Mouse (Mus musculus): Measurements from ENCODE around the gene Bmpr1a.

DNA sequence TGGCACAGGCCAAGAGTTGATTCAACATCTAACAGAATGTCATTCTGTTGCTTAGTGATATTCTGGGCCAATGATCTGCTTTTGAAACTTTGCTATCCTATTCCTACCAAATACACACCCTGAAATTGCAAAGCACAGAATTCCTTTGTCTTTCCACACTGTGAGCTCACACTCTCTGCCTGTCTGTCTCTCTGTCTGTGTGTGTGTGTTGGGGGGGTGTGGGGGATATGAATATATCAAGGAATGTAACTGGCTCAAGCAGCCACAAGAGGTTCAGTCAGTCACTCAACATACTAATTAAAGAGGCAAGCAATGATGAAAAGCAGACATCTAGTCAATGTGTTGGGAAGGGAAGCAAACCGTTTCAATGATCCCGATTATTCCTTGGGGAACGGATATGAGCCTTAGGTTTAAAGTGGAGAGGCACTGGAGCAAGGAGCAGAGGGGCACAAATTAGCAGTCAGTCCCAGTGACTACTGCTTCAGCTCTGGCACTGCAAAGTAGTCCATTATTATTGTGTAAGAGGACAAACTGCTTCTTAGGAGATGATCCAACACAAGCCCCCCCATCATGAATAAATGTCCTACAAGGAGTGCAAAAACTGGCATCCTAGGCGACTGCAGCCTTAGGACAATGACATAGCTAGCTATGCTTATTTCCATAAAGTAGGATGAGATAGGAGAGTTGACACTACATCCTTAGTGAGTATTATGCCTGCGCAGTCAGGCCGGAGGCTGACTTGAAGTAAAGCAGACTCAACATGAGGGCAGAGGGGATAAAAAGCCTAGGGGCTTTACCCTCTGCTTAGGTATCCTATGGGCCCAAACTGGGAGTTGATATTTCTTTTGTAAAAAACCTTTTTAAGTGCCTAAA is 19.4 kb downstream of the Bmpr1a start:
- TF ChIP-seq CTCF (IDR thresholded peaks at IDR 0.05; ENCODE audit: low read depth) (no peak), EP300 (IDR thresholded peaks at IDR 0.05; ENCODE audit: low read depth) (no peak)
